Mouse (Mus musculus): Measurements from ENCODE around the gene Olfr313.
"Not testable (repeated sequence)": the region's sequence is repeated elsewhere in the genome, so short reads cannot be mapped to it uniquely, and the experiment has no call there.

Olfr313 gene

GRCm38 (mm10) chr11:58814700-58815099 is at the start of gene Olfr313:
Gene Olfr313 (plus strand): TSS chr11:58815000.
- in situ Hi-C loops (cut with MboI, MseI) = not testable (repeated sequence)

- in situ Hi-C loops (cut with MboI, MseI) = no loop called here
Observed at GRCm38 (mm10) chr11:58772888-58773287, 41.9 kb upstream of the Olfr313 start, which contains the start of gene Olfr315. Gene Olfr315 (plus strand): TSS chr11:58773188.

- in situ Hi-C loops (cut with MboI, MseI) = no loop called here
Observed at GRCm38 (mm10) chr11:58782480-58783089, 32.2 kb upstream of the Olfr313 start, which contains the start of gene Olfr314. Gene Olfr314 (plus strand): TSS chr11:58782952.

GRCm38 (mm10) chr11:58784182-58784581 is 30.6 kb upstream of the Olfr313 start:
- in situ Hi-C loops (cut with MboI, MseI) = no loop called here

- in situ Hi-C loops (cut with MboI, MseI) = no loop called here
Observed at GRCm38 (mm10) chr11:58787651-58788050, 27.1 kb upstream of the Olfr313 start.

- in situ Hi-C loops (cut with MboI, MseI) = no loop called here
Observed at GRCm38 (mm10) chr11:58788346-58788745, 26.5 kb upstream of the Olfr313 start.

- in situ Hi-C loops (cut with MboI, MseI) = no loop called here
Observed at GRCm38 (mm10) chr11:58789532-58789931, 25.3 kb upstream of the Olfr313 start.

GRCm38 (mm10) chr11:58790053-58790452 is 24.7 kb upstream of the Olfr313 start:
- in situ Hi-C loops (cut with MboI, MseI) = no loop called here

GRCm38 (mm10) chr11:58790646-58791045 is 24.2 kb upstream of the Olfr313 start:
- in situ Hi-C loops (cut with MboI, MseI) = no loop called here

GRCm38 (mm10) chr11:58795856-58796255 is 18.9 kb upstream of the Olfr313 start:
- in situ Hi-C loops (cut with MboI, MseI) = no loop called here

- in situ Hi-C loops (cut with MboI, MseI) = no loop called here
Observed at GRCm38 (mm10) chr11:58796850-58797249, 17.9 kb upstream of the Olfr313 start.

GRCm38 (mm10) chr11:58799747-58800146 is 15.1 kb upstream of the Olfr313 start:
- in situ Hi-C loops (cut with MboI, MseI) = no loop called here

GRCm38 (mm10) chr11:58801558-58802228 is 13.1 kb upstream of the Olfr313 start, which contains the start of gene Fam183b:
Gene Fam183b (minus strand): TSS chr11:58801960.
- in situ Hi-C loops (cut with MboI, MseI) = no loop called here

- in situ Hi-C loops (cut with MboI, MseI) = no loop called here
Observed at GRCm38 (mm10) chr11:58803871-58804270, 10.9 kb upstream of the Olfr313 start.

- in situ Hi-C loops (cut with MboI, MseI) = no loop called here
Observed at GRCm38 (mm10) chr11:58804393-58804792, 10.4 kb upstream of the Olfr313 start.

GRCm38 (mm10) chr11:58812001-58812400 is 2.8 kb upstream of the Olfr313 start:
- in situ Hi-C loops (cut with MboI, MseI) = no loop called here

- in situ Hi-C loops (cut with MboI, MseI) = no loop called here
Observed at GRCm38 (mm10) chr11:58815676-58816075, 876 bp downstream of the Olfr313 start.

- in situ Hi-C loops (cut with MboI, MseI) = not testable (repeated sequence)
Observed at GRCm38 (mm10) chr11:58828937-58829336, 14.1 kb downstream of the Olfr313 start, which contains the start of gene Olfr312. Gene Olfr312 (plus strand): TSS chr11:58829237.

GRCm38 (mm10) chr11:58829764-58830163 is 15.0 kb downstream of the Olfr313 start:
- in situ Hi-C loops (cut with MboI, MseI) = no loop called here

- in situ Hi-C loops (cut with MboI, MseI) = not testable (repeated sequence)
Observed at GRCm38 (mm10) chr11:58832541-58832940, 17.7 kb downstream of the Olfr313 start.

- in situ Hi-C loops (cut with MboI, MseI) = not testable (repeated sequence)
Observed at GRCm38 (mm10) chr11:58838951-58839350, 24.2 kb downstream of the Olfr313 start, which contains the start of gene Olfr311. Gene Olfr311 (plus strand): TSS chr11:58839251.

GRCm38 (mm10) chr11:58846919-58847461 is 32.2 kb downstream of the Olfr313 start, which contains the start of gene Gm12258:
Gene Gm12258 (plus strand): TSS chr11:58847158.
- in situ Hi-C loops (cut with MboI, MseI) = loop anchor here (10.0 kb wide), 1 partner anchor 1322 kb away; no protein-coding TSS in a partner anchor
